Mouse (Mus musculus) brain, embryonic 14.5 days (tissue): ENCODE results near the gene Hsd17b2.

Source experiments
- CTCF ChIP-seq: fragments of 200-500 bp; IDR thresholded peaks from 2 replicates; pipeline ENCODE4 v1.5.1; 2012; ENCODE audit warnings: inconsistent platforms, mild to moderate bottlenecking, moderate library complexity, borderline replicate concordance; ENCODE audit not compliant: insufficient read depth, insufficient read length; ENCODE audit errors: extremely low read depth
- POLR2A ChIP-seq: fragments of 200-500 bp; IDR thresholded peaks from 2 replicates; pipeline ENCODE4 v1.6.1; 2012; ENCODE audit warnings: mild to moderate bottlenecking, inconsistent platforms, borderline replicate concordance; ENCODE audit not compliant: poor library complexity, insufficient read depth, insufficient read length, severe bottlenecking; ENCODE audit errors: extremely low read depth

DNA sequence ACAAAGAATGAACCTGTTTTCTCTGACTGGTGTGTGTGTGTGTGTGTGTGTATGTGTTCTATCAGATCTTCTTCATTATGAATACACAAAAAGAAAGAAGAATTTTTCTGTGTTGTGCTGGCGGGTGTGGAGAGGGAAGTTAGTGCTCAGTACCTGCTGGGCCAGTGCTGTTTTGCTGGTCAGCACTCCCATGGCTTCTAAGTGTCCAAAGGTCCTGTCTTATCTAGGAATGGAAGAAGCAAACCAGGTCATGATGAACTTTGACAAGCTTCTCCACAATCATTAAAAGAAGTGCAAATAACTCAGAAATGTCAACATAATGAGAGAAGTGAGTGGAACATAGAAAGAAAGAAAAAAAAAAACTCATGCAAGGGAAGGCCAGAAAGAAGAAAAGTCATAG is 6.1 kb upstream of the Hsd17b2 start:
- no peak for TF ChIP-seq CTCF
- no peak for TF ChIP-seq POLR2A
